Mouse (Mus musculus): Measurements from ENCODE around the gene Smim12.
A peak's percentile ranks its signal among the peaks of the same experiment; 100 is the strongest.

The Smim12 gene

GRCm38 (mm10) chr4:127233416-127234125 lies 10.0 kb upstream of the Smim12 start:
- DNase-seq (ENCODE audit: low read depth in 2 of 2, low spot score in 2 of 2), result no peak

- DNase-seq (ENCODE audit: low read depth in 2 of 2, low spot score in 2 of 2), result peak; percentile 77 to 84
Observed at GRCm38 (mm10) chr4:127235742-127236487, 7.7 kb upstream of the Smim12 start.

- no peak for DNase-seq (ENCODE audit: low read depth in 2 of 2, low spot score in 2 of 2)
Observed at GRCm38 (mm10) chr4:127236631-127237030, 7.0 kb upstream of the Smim12 start.

GRCm38 (mm10) chr4:127237271-127237670 lies 6.3 kb upstream of the Smim12 start:
- DNase-seq (ENCODE audit: low read depth in 2 of 2, low spot score in 2 of 2), result no peak

GRCm38 (mm10) chr4:127242696-127243095 lies 888 bp upstream of the Smim12 start:
- DNase-seq (ENCODE audit: low read depth in 2 of 2, low spot score in 2 of 2), result peak in 1 of 2 experiments; percentile 7

- DNase-seq (ENCODE audit: low read depth in 2 of 2, low spot score in 2 of 2), result no peak
Observed at GRCm38 (mm10) chr4:127243953-127244352, 369 bp downstream of the Smim12 start.

- peak; percentile 91 to 98 for DNase-seq (ENCODE audit: low read depth in 2 of 2, low spot score in 2 of 2)
Observed at GRCm38 (mm10) chr4:127249701-127250349, 6.2 kb downstream of the Smim12 start.

- no peak for DNase-seq (ENCODE audit: low read depth in 2 of 2, low spot score in 2 of 2)
Observed at GRCm38 (mm10) chr4:127251963-127252585, 8.5 kb downstream of the Smim12 start.

- DNase-seq (ENCODE audit: low read depth in 2 of 2, low spot score in 2 of 2), result no peak
Observed at GRCm38 (mm10) chr4:127256739-127257138, 13.2 kb downstream of the Smim12 start.

- no peak for DNase-seq (ENCODE audit: low read depth in 2 of 2, low spot score in 2 of 2)
Observed at GRCm38 (mm10) chr4:127258186-127258897, 14.8 kb downstream of the Smim12 start.

- no peak for DNase-seq (ENCODE audit: low read depth in 2 of 2, low spot score in 2 of 2)
Observed at GRCm38 (mm10) chr4:127261601-127262000, 18.0 kb downstream of the Smim12 start.

GRCm38 (mm10) chr4:127263438-127264182 lies 20.0 kb downstream of the Smim12 start:
- no peak for DNase-seq (ENCODE audit: low read depth in 2 of 2, low spot score in 2 of 2)

GRCm38 (mm10) chr4:127264183-127264554 lies 20.6 kb downstream of the Smim12 start:
- DNase-seq (ENCODE audit: low read depth in 2 of 2, low spot score in 2 of 2), result no peak

- no peak for DNase-seq (ENCODE audit: low read depth in 2 of 2, low spot score in 2 of 2)
Observed at GRCm38 (mm10) chr4:127278451-127279001, 34.9 kb downstream of the Smim12 start.

- DNase-seq (ENCODE audit: low read depth in 2 of 2, low spot score in 2 of 2), result no peak
Observed at GRCm38 (mm10) chr4:127279241-127279640, 35.7 kb downstream of the Smim12 start.

- no peak for DNase-seq (ENCODE audit: low read depth in 2 of 2, low spot score in 2 of 2)
Observed at GRCm38 (mm10) chr4:127286907-127287306, 43.3 kb downstream of the Smim12 start.

GRCm38 (mm10) chr4:127289039-127289548 lies 45.5 kb downstream of the Smim12 start:
- no peak for DNase-seq (ENCODE audit: low read depth in 2 of 2, low spot score in 2 of 2)

GRCm38 (mm10) chr4:127292631-127293030 lies 49.0 kb downstream of the Smim12 start:
- no peak for DNase-seq (ENCODE audit: low read depth in 2 of 2, low spot score in 2 of 2)
